Mouse (Mus musculus) kidney, adult 2 months (tissue): ENCODE results near the gene Rdx. TPM values are rescaled to one million over a fixed set of nuclear protein-coding genes. Genes with fewer than 3 reads are reported as not detected.

Source experiments
- DNase-seq: peaks from one replicate; pipeline ENCODE4 v3.0.0; 2021
- H3K27ac ChIP-seq: fragments of 200-500 bp; 2 replicates; pipeline ENCODE4 v1.5.1; 2012; ENCODE audit warnings: low read depth, low read length, control low read depth, inconsistent platforms; ENCODE audit not compliant: insufficient read depth
- H3K27me3 ChIP-seq: fragments of 200-500 bp; replicated peaks from 2 replicates; pipeline ENCODE4 v1.6.1; 2012; ENCODE audit warnings: mild to moderate bottlenecking, moderate library complexity, low read length, inconsistent platforms; ENCODE audit not compliant: control insufficient read depth, insufficient read depth
- H3K36me3 ChIP-seq: fragments of 200-500 bp; 2 replicates; pipeline ENCODE4 v1.6.1; 2012; ENCODE audit warnings: mild to moderate bottlenecking, moderate library complexity, low read length, inconsistent platforms; ENCODE audit not compliant: control insufficient read depth, insufficient read depth
- H3K4me1 ChIP-seq: fragments of 200-500 bp; 2 replicates; pipeline ENCODE4 v1.6.1; 2011; ENCODE audit warnings: low read length; ENCODE audit not compliant: control insufficient read depth, insufficient read depth
- H3K4me3 ChIP-seq: fragments of 200-500 bp; 2 replicates; pipeline ENCODE4 v1.5.1; 2011; ENCODE audit warnings: mild to moderate bottlenecking, low read depth, low read length, control low read depth; ENCODE audit not compliant: insufficient read depth
- CTCF ChIP-seq: fragments of 200-500 bp; conservative IDR thresholded peaks from 2 replicates; pipeline ENCODE4 v1.5.1; 2011; ENCODE audit warnings: low read depth, mild to moderate bottlenecking, control low read depth, low read length, moderate library complexity, mixed read lengths; ENCODE audit not compliant: insufficient read depth, insufficient read length
- POLR2A ChIP-seq: fragments of 200-500 bp; IDR thresholded peaks from one replicate; pipeline ENCODE4 v1.6.1; 2011; ENCODE audit warnings: low read depth, low read length, control low read depth
- WGBS: fragments of 180-500 bp; shearing (Covaris S2); methylation state at CpG from one replicate; pipeline ENCODE4 v1.1.7; 2018; 5-methylcytosine and 5-hydroxymethylcytosine counted together
- polyA plus RNA-seq: library from polyadenylated mRNA; depleted of rRNA; stranded (reverse); fragments of >200 nt; gene quantifications from 2 replicates; pipeline ENCODE4 v1.2.3, GENCODE M21; 2012

Gene Rdx
- polyA plus RNA-seq, 1 experiment, result 39.2 TPM

GRCm38 (mm10) chr9:52017091-52017490 is 29.9 kb upstream of the Rdx start:
- no peak overlapping the region for H3K4me3 ChIP-seq
- H3K36me3 ChIP-seq, result no peaks in the 10 kb centered on the region
- no peaks in the 10 kb centered on the region; the same call in 1 of the 2 replicates for H3K4me1 ChIP-seq
- DNase-seq, result no peak
- WGBS, result 81% methylated on average over 3 of the region's 3 CpGs
- H3K27ac ChIP-seq, result no peak overlapping the region
- H3K27me3 ChIP-seq, result no peaks in the 10 kb centered on the region
- TF ChIP-seq POLR2A (no peak), CTCF (no peak)

- no peaks in the 10 kb centered on the region; the same call in 1 of the 2 replicates for H3K4me1 ChIP-seq
- no peak for DNase-seq
- H3K27ac ChIP-seq, result no peak overlapping the region
- H3K4me3 ChIP-seq, result no peak overlapping the region
- H3K36me3 ChIP-seq, result no peaks in the 10 kb centered on the region
- H3K27me3 ChIP-seq, result no peaks in the 10 kb centered on the region
- WGBS, result 60% methylated on average over 2 of the region's 2 CpGs
- TF ChIP-seq POLR2A (no peak), CTCF (no peak)
These were observed 29.1 kb upstream of the Rdx start for GRCm38 (mm10) chr9:52017824-52018223.

- DNase-seq, result no peak
- 97% methylated on average over 1 of the region's 1 CpGs for WGBS
These were observed 28.5 kb upstream of the Rdx start for GRCm38 (mm10) chr9:52018505-52018904.

GRCm38 (mm10) chr9:52027257-52028020 is 19.5 kb upstream of the Rdx start:
- H3K27ac ChIP-seq, result peak overlapping the region; percentile 10
- peak; percentile 90 for DNase-seq

More at GRCm38 (mm10) chr9:52018505-52018904, 28.5 kb upstream of the Rdx start:
- Histone ChIP-seq H3K4me1 (no peaks in the 10 kb centered on the region; the same call in 1 of the 2 replicates), H3K36me3 (no peaks in the 10 kb centered on the region), H3K27me3 (no peaks in the 10 kb centered on the region), H3K4me3 (no peak overlapping the region), H3K27ac (no peak overlapping the region)
- TF ChIP-seq POLR2A (no peak), CTCF (no peak)

GRCm38 (mm10) chr9:52028521-52029405 is 18.2 kb upstream of the Rdx start:
- no peaks in the 10 kb centered on the region for H3K36me3 ChIP-seq
- no peaks in the 10 kb centered on the region for H3K27me3 ChIP-seq
- peak overlapping the region; percentile 83 for H3K27ac ChIP-seq
- whole genome bisulfite sequencing, result 64% methylated on average over 9 of the region's 9 CpGs
- DNase-seq, result peak; percentile 88
- no peak overlapping the region for H3K4me3 ChIP-seq
- TF ChIP-seq POLR2A (no peak), CTCF (no peak)
- H3K4me1 ChIP-seq, result peaks cover 5% of the 10 kb centered on the region; the same call in 1 of the 2 replicates

More at GRCm38 (mm10) chr9:52027257-52028020, 19.5 kb upstream of the Rdx start:
- Histone ChIP-seq H3K27me3 (no peaks in the 10 kb centered on the region), H3K4me3 (no peak overlapping the region), H3K4me1 (peaks cover 5% of the 10 kb centered on the region; the same call in 1 of the 2 replicates), H3K36me3 (no peaks in the 10 kb centered on the region)
- WGBS, result 63% methylated on average over 5 of the region's 5 CpGs
- TF ChIP-seq CTCF (no peak), POLR2A (no peak)

- peak; percentile 72 for DNase-seq
- no peaks in the 10 kb centered on the region for H3K27me3 ChIP-seq
- peaks cover 5% of the 10 kb centered on the region; the same call in 1 of the 2 replicates for H3K4me1 ChIP-seq
- TF ChIP-seq CTCF (no peak), POLR2A (no peak)
- H3K36me3 ChIP-seq, result no peaks in the 10 kb centered on the region
- WGBS, result 55% methylated on average over 2 of the region's 2 CpGs
- H3K27ac ChIP-seq, result 0 out of 2 replicates have a peak overlapping the region, but pooled peaks have one; percentile 12
- H3K4me3 ChIP-seq, result no peak overlapping the region
These were observed 15.5 kb upstream of the Rdx start for GRCm38 (mm10) chr9:52031501-52031900.

GRCm38 (mm10) chr9:52037493-52037892 is 9.5 kb upstream of the Rdx start:
- no peak for DNase-seq
- H3K4me1 ChIP-seq, result no peaks in the 10 kb centered on the region
- no peak overlapping the region for H3K4me3 ChIP-seq
- H3K36me3 ChIP-seq, result no peaks in the 10 kb centered on the region
- H3K27ac ChIP-seq, result no peak overlapping the region
- H3K27me3 ChIP-seq, result no peaks in the 10 kb centered on the region
- 69% methylated on average over 1 of the region's 1 CpGs for WGBS
- TF ChIP-seq POLR2A (no peak), CTCF (no peak)
